Mouse (Mus musculus): ENCODE results near the gene Arnt2.

The Arnt2 gene

DNA sequence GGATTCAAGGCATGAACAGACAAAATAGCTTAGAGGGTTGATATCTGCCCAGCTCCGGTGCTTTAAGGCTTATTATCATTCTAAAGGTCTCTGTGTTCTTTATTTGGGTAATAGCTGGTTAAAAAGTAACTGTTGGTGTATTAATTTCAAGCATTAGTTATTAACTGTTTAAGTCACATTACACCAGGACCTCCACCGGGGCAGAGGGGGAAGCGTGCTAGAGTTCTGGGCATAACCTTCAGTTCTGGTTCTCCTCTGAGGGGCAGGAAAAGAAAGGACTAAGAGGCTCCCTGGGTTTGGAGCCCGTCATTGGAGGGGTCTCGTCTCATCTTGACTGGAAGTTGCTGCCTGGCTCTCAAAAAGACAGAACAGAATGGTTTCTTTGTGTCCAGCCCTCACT lies 138.5 kb downstream of the Arnt2 start:
- in situ Hi-C loops (cut with MboI; ENCODE audit: low pct_unique_long_range_greater_than_20kb in 1 of 2, low sequenced_read_pairs in 2 of 2, unreplicated experiment in 1 of 2): loop anchor here (5.0 to 10.0 kb wide), 2 partner anchors 184 to 357 kb away; partner anchors contain the start of gene Cemip (in 2 of the 2)

GRCm38 (mm10) chr7:84263466-84263865 lies 146.5 kb downstream of the Arnt2 start:
- in situ Hi-C loops (cut with MboI; ENCODE audit: low pct_unique_long_range_greater_than_20kb in 1 of 2, low sequenced_read_pairs in 2 of 2, unreplicated experiment in 1 of 2): no loop called here

GRCm38 (mm10) chr7:84261341-84261740 lies 148.6 kb downstream of the Arnt2 start:
- in situ Hi-C loops (cut with MboI; ENCODE audit: low pct_unique_long_range_greater_than_20kb in 1 of 2, low sequenced_read_pairs in 2 of 2, unreplicated experiment in 1 of 2): no loop called here

DNA sequence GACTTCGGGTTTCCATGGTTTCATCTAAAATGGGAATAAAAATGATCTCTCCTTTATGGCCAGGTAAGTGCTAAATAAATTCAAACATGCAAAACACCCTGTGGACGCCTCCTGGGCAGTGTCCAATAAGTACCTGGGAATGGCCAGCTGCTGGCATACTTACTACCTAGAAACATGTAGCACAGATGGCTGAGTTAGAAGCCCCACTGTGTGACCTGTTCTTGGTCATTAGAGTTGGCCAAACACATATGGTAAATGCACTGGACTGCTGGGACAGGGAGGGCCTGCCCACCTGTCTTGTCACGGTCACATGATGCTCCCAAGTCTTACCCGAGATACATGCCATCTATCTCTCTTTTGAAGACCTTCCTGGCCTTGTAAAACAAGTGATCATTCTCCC lies 149.6 kb downstream of the Arnt2 start:
- in situ Hi-C loops (cut with MboI; ENCODE audit: low pct_unique_long_range_greater_than_20kb in 1 of 2, low sequenced_read_pairs in 2 of 2, unreplicated experiment in 1 of 2): no loop called here

GRCm38 (mm10) chr7:84259309-84259985 lies 150.5 kb downstream of the Arnt2 start:
- in situ Hi-C loops (cut with MboI; ENCODE audit: low pct_unique_long_range_greater_than_20kb in 1 of 2, low sequenced_read_pairs in 2 of 2, unreplicated experiment in 1 of 2): no loop called here

DNA sequence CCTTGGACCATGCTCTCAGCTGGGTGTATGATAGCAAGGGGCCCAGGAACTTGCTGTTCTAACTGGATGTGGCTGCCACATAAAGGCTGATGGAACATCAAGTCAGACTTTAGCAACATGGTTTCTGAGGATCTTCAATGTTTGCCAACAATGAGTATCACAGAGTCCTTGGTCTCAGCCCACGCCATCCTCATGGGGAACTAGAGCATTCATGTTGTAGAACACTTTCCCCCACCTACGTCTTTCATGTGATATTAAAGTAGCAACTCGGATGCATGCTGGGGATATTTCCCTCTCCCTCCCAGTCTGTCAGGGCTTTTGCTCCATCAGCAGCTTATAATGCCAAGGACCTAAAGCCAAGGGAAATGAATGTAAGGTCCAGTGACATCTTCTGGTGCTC lies 153.3 kb downstream of the Arnt2 start:
- in situ Hi-C loops (cut with MboI; ENCODE audit: low pct_unique_long_range_greater_than_20kb in 1 of 2, low sequenced_read_pairs in 2 of 2, unreplicated experiment in 1 of 2): no loop called here

DNA sequence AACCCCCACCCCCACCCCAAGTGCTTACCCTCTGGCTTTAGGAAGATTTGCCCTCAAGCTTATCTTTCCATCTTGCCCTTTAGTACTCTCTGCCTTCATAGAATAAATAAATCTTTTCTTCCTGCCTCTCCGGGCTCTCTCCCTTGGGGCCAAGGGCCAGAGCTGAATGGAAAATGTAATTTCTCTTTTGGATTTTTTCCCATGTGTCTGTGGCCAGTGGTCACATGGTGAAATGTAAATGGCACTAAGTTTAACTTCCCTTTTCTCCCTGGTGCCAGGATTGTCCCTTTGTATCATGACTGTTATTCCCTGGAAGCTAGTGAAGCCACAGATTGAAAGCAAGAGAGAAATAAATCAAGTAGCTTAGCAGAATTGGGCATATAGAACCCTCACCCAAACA lies 153.7 kb downstream of the Arnt2 start:
- in situ Hi-C loops (cut with MboI; ENCODE audit: low pct_unique_long_range_greater_than_20kb in 1 of 2, low sequenced_read_pairs in 2 of 2, unreplicated experiment in 1 of 2): no loop called here

GRCm38 (mm10) chr7:84254916-84255315 lies 155.1 kb downstream of the Arnt2 start:
- in situ Hi-C loops (cut with MboI; ENCODE audit: low pct_unique_long_range_greater_than_20kb in 1 of 2, low sequenced_read_pairs in 2 of 2, unreplicated experiment in 1 of 2): no loop called here

DNA sequence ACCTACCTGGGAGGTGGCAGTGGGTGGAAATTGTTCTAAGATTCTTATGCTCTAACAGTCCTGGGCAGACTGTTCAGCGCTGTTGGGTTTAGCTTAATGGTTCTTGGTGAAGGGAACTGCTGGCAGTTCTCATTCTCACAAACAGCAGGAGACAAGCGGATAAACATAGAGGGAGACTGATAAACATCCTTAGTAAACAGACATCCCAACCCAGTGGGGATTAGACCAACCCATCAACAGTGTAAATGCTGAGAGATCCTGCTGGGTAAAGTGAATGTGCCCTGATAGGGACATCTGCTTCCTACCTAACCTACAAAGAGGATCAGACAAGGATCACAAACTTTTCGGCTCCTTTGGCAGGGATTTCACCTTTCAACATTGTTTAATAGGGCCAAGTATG lies 155.7 kb downstream of the Arnt2 start:
- in situ Hi-C loops (cut with MboI; ENCODE audit: low pct_unique_long_range_greater_than_20kb in 1 of 2, low sequenced_read_pairs in 2 of 2, unreplicated experiment in 1 of 2): no loop called here

GRCm38 (mm10) chr7:84251667-84252066 lies 158.3 kb downstream of the Arnt2 start:
- in situ Hi-C loops (cut with MboI; ENCODE audit: low pct_unique_long_range_greater_than_20kb in 1 of 2, low sequenced_read_pairs in 2 of 2, unreplicated experiment in 1 of 2): no loop called here

DNA sequence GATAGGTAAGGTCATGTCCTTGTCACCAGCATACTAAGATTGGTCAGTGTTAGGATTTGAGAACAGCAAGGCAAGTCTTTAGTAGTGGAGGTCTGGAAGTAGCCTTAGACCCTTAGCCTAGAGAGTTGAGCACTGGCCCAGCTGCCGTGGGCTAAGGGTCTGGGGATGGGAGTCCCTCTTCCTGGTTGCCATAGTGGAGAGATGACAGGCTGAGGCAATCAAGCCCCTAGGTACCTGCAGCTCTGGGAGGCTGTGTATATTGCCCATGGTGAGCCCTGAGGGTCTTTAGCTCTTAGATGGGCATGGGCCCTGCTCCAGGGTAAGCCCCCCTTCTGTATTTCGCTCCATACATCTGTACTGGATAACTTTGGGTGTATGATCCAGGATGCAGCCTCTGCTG lies 159.2 kb downstream of the Arnt2 start:
- in situ Hi-C loops (cut with MboI; ENCODE audit: low pct_unique_long_range_greater_than_20kb in 1 of 2, low sequenced_read_pairs in 2 of 2, unreplicated experiment in 1 of 2): no loop called here

DNA sequence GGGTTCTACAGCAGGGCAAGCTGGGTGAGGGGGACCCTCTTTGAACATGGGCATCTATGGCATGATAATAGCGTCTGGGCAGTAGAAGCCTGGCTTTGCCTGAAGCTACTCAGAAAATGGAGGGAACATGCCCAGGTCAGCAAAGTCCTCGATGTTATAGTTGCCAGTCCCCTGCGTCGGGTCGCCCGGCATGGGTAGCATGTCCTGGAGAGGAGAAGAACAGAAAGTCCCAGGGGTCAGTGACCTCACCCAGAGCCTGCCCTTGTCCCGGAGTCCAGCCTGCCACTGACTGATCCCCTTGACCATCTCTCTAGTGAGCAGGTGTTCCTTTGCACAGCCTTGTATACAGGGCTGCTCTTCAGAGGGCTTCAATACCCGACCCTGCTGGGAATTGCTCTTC lies 160.0 kb downstream of the Arnt2 start:
- in situ Hi-C loops (cut with MboI; ENCODE audit: low pct_unique_long_range_greater_than_20kb in 1 of 2, low sequenced_read_pairs in 2 of 2, unreplicated experiment in 1 of 2): no loop called here

DNA sequence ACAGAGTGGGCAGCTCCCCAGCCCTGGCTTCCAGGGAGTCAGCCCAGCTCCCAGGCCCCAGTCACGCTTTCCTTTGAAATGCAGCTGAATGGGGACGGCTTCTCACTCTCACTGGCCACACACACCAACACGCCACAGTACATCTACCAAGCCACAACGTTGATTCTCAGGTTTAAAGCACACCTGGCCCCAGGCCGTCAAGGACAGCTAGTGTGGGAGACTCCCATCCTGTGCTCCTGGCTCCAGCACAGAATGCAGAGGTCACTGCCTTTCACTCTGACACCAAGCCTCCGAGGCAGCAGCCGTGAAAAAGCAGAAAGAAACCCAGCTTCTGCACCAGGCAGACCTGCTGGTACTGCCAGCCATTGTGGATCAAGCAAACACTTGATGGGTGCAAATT lies 160.6 kb downstream of the Arnt2 start:
- in situ Hi-C loops (cut with MboI; ENCODE audit: low pct_unique_long_range_greater_than_20kb in 1 of 2, low sequenced_read_pairs in 2 of 2, unreplicated experiment in 1 of 2): no loop called here

GRCm38 (mm10) chr7:84247960-84248665 lies 161.9 kb downstream of the Arnt2 start:
- in situ Hi-C loops (cut with MboI; ENCODE audit: low pct_unique_long_range_greater_than_20kb in 1 of 2, low sequenced_read_pairs in 2 of 2, unreplicated experiment in 1 of 2): no loop called here

- in situ Hi-C loops (cut with MboI; ENCODE audit: low pct_unique_long_range_greater_than_20kb in 1 of 2, low sequenced_read_pairs in 2 of 2, unreplicated experiment in 1 of 2): no loop called here
Observed at GRCm38 (mm10) chr7:84246878-84247277, 163.1 kb downstream of the Arnt2 start.

GRCm38 (mm10) chr7:84246093-84246492 lies 163.9 kb downstream of the Arnt2 start:
- in situ Hi-C loops (cut with MboI; ENCODE audit: low pct_unique_long_range_greater_than_20kb in 1 of 2, low sequenced_read_pairs in 2 of 2, unreplicated experiment in 1 of 2): no loop called here

DNA sequence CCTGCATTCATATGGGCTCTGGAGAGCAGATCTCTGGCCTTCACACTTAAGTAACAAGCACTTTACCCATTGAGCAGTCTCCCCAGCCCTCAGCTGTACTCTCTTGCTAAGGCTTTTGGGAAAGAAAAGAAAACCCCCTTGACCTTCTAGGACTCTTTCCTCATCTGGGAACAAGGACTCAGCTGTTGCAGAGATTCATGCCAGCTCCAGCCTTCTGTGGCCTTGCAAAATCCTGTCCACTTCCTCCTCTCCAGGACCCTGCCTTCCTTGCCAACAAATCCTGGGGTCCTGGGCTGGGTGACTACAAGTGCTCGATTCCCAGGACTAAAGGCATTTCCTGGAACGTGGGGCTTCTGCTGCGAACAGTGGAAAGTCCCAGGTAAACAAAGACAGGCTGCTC lies 169.6 kb downstream of the Arnt2 start:
- in situ Hi-C loops (cut with MboI; ENCODE audit: low pct_unique_long_range_greater_than_20kb in 1 of 2, low sequenced_read_pairs in 2 of 2, unreplicated experiment in 1 of 2): no loop called here

DNA sequence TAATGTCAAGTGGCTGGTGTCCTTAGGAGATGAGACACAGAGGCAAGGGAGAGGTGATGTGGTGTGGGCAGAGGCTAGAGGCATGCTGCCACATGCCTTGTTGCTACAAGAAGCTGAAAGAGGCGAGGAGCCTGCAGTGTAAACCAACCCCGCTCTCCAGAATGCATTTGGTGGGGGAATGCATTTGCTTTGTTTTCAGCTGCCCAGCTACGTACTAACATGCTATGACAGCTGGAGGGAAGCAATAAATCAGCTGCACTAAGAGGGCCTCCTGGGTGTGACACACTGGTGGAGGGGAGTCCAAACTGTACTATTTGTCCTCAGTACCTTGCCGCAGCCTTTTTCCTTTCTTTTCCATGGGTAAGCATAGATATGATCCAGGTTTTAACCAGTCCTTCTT lies 172.3 kb downstream of the Arnt2 start:
- in situ Hi-C loops (cut with MboI; ENCODE audit: low pct_unique_long_range_greater_than_20kb in 1 of 2, low sequenced_read_pairs in 2 of 2, unreplicated experiment in 1 of 2): no loop called here

- in situ Hi-C loops (cut with MboI; ENCODE audit: low pct_unique_long_range_greater_than_20kb in 1 of 2, low sequenced_read_pairs in 2 of 2, unreplicated experiment in 1 of 2): no loop called here
Observed at GRCm38 (mm10) chr7:84231396-84231795, 178.6 kb downstream of the Arnt2 start.

- in situ Hi-C loops (cut with MboI; ENCODE audit: low pct_unique_long_range_greater_than_20kb in 1 of 2, low sequenced_read_pairs in 2 of 2, unreplicated experiment in 1 of 2): no loop called here
Observed at GRCm38 (mm10) chr7:84227652-84228051, 182.3 kb downstream of the Arnt2 start.

Measured in mouse embryonic stem cell (cell line).